Mouse (Mus musculus) G1E (cell line): ENCODE results near the gene Sfmbt1.

Source experiments
- CTCF ChIP-seq: IDR thresholded peaks from 2 replicates; pipeline ENCODE4 v1.5.1; 2012; ENCODE audit warnings: low read depth, low read length, inconsistent platforms, mixed read lengths
- GATA1 ChIP-seq: IDR thresholded peaks from 2 replicates; pipeline ENCODE4 v1.6.1; 2012; ENCODE audit warnings: borderline replicate concordance, low read length, inconsistent platforms, mixed read lengths
- POLR2AphosphoS5 ChIP-seq: IDR thresholded peaks from 2 replicates; pipeline ENCODE4 v1.6.1; 2012; ENCODE audit warnings: low read depth, low read length, inconsistent platforms; ENCODE audit not compliant: insufficient replicate concordance
- TAL1 ChIP-seq: conservative IDR thresholded peaks from 2 replicates; pipeline ENCODE4 v1.6.1; 2012; ENCODE audit warnings: low read depth, low read length, inconsistent platforms, mixed read lengths

DNA sequence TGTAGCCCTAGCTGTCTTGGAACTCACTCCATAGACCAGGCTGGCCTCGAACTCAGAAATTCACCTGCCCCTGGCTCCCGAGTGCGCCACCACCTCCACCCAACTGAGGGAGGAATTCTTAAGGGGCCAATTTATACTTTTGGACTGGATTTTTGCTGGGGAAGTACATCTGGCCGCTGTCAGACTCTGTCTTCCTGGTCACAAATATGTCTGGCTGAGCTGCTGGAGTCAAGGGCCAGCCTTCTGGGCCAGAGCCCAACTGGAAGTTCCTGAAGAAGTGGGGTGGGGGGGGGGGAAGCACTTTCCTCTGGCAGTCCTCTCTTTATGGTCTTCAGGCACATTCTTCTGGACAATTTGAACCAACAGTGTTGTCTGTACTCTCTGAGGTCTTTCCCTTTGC is 113.4 kb downstream of the Sfmbt1 start:
- TF ChIP-seq POLR2AphosphoS5 (no peak), GATA1 (no peak), CTCF (no peak), TAL1 (no peak)
